Mouse (Mus musculus) CD8-positive naive resting alpha-beta T cell, adult 2 months (primary cell): Measurements from ENCODE around the gene Syn3.

Experiments
- DNase-seq, 2 experiments: peaks; one replicate each; pipeline ENCODE4 v3.0.0; 2022; ENCODE audit warnings: low read depth in 2 of 2, low spot score in 2 of 2

Syn3 gene

GRCm38 (mm10) chr10:86225480-86225879, 273.2 kb downstream of the Syn3 start:
- no peak for DNase-seq

GRCm38 (mm10) chr10:86218984-86219383, 279.7 kb downstream of the Syn3 start:
- DNase-seq = no peak

- no peak for DNase-seq
These were observed 281.9 kb downstream of the Syn3 start for GRCm38 (mm10) chr10:86216836-86217235.

GRCm38 (mm10) chr10:86212062-86212461, 286.6 kb downstream of the Syn3 start:
- no peak for DNase-seq

GRCm38 (mm10) chr10:86203915-86204314, 294.8 kb downstream of the Syn3 start:
- no peak for DNase-seq

- DNase-seq = no peak
These were observed 295.5 kb downstream of the Syn3 start for GRCm38 (mm10) chr10:86203175-86203574.

- DNase-seq = no peak
These were observed 296.9 kb downstream of the Syn3 start for GRCm38 (mm10) chr10:86201826-86202225.

- DNase-seq = no peak
These were observed 297.7 kb downstream of the Syn3 start for GRCm38 (mm10) chr10:86201006-86201405.

- DNase-seq = no peak
These were observed 302.2 kb downstream of the Syn3 start for GRCm38 (mm10) chr10:86196414-86197025.

GRCm38 (mm10) chr10:86194722-86195121, 304.0 kb downstream of the Syn3 start:
- DNase-seq = no peak

- DNase-seq = no peak
These were observed 304.7 kb downstream of the Syn3 start for GRCm38 (mm10) chr10:86193863-86194434.

GRCm38 (mm10) chr10:86188614-86189013, 310.1 kb downstream of the Syn3 start:
- no peak for DNase-seq

- DNase-seq = no peak
These were observed 310.8 kb downstream of the Syn3 start for GRCm38 (mm10) chr10:86187881-86188280.

- no peak for DNase-seq
These were observed 315.4 kb downstream of the Syn3 start for GRCm38 (mm10) chr10:86183148-86183885.

GRCm38 (mm10) chr10:86182183-86182805, 316.4 kb downstream of the Syn3 start:
- no peak for DNase-seq

GRCm38 (mm10) chr10:86176411-86176810, 322.3 kb downstream of the Syn3 start:
- no peak for DNase-seq

- no peak for DNase-seq
These were observed 324.7 kb downstream of the Syn3 start for GRCm38 (mm10) chr10:86174017-86174416.

GRCm38 (mm10) chr10:86173284-86173683, 325.4 kb downstream of the Syn3 start:
- DNase-seq = no peak

- no peak for DNase-seq
These were observed 327.4 kb downstream of the Syn3 start for GRCm38 (mm10) chr10:86171246-86171645.

- DNase-seq = no peak
These were observed 330.6 kb downstream of the Syn3 start for GRCm38 (mm10) chr10:86168084-86168483.

- no peak for DNase-seq
These were observed 331.8 kb downstream of the Syn3 start for GRCm38 (mm10) chr10:86166854-86167268.

GRCm38 (mm10) chr10:86164098-86164497, 334.6 kb downstream of the Syn3 start:
- no peak for DNase-seq
